In genomic region chr11:55468611-55469047, GRCm38 (mm10) we compare ENCODE assay signal across 8 mouse cellular contexts. TPM values are rescaled to one million over a fixed set of nuclear protein-coding genes. Genes with fewer than 3 reads are reported as not detected.
DNase-seq lines count a peak whose midpoint lies in the region; ATAC-seq and TF ChIP-seq lines count a peak whose summit lies in the region.

No protein-coding gene starts in this region.

- TF ChIP-seq RAD21 in MEL (IDR thresholded peaks at IDR 0.05; ENCODE audit: low read depth, low read length), result no peak

- no peak for ATAC-seq in kidney, postnatal 0 days (replicated peaks; ENCODE audit: low FRiP score, low read depth)
- no peak for ATAC-seq in limb, embryonic 13.5 days (ENCODE audit: low FRiP score, low read depth)
- no peak for ATAC-seq in neural tube, embryonic 14.5 days (ENCODE audit: low read depth)

- peak overlapping the region; percentile 93 for H3K27ac ChIP-seq in kidney, postnatal 0 days
- peak overlapping the region; percentile 95 for H3K27ac ChIP-seq in MEL (ENCODE audit: control insufficient read depth, low read depth, low read length)
- H3K27ac ChIP-seq in forebrain, embryonic 10.5 days, result peak overlapping the region; percentile 98
- peak overlapping the region; percentile 86 for H3K27ac ChIP-seq in limb, embryonic 13.5 days
- H3K27ac ChIP-seq in neural tube, embryonic 14.5 days (ENCODE audit: low read depth, low read length), result peak overlapping the region; percentile 81

- 4% methylated on average over 17 of the region's 17 CpGs for WGBS in kidney, postnatal 0 days
- 7% methylated on average over 17 of the region's 17 CpGs for WGBS in forebrain, embryonic 10.5 days
- 4% methylated on average over 17 of the region's 17 CpGs for WGBS in limb, embryonic 13.5 days
- 3% methylated on average over 17 of the region's 17 CpGs for WGBS in neural tube, embryonic 14.5 days

- peaks cover 11% of the 10 kb centered on the region; the same call in 1 of the 2 replicates for H3K4me1 ChIP-seq in kidney, postnatal 0 days (replicated peaks; ENCODE audit: insufficient read depth, low read length)
- peaks cover 5 to 14% of the 10 kb centered on the region in 2 experiments for H3K4me1 ChIP-seq in MEL (ENCODE audit: control insufficient read depth in 1 of 2, insufficient read depth in 2 of 2, low read length in 2 of 2)
- peaks cover 34% of the 10 kb centered on the region for H3K4me1 ChIP-seq in forebrain, embryonic 10.5 days
- peaks cover 20% of the 10 kb centered on the region for H3K4me1 ChIP-seq in limb, embryonic 13.5 days
- H3K4me1 ChIP-seq in neural tube, embryonic 14.5 days (ENCODE audit: control insufficient read depth, insufficient read depth, low read length), result peaks cover 12% of the 10 kb centered on the region

- peaks cover 51% of the 10 kb centered on the region for H3K79me2 ChIP-seq in MEL (ENCODE audit: control insufficient read depth, insufficient read depth, low read length, poor library complexity)

- H3K27me3 ChIP-seq in kidney, postnatal 0 days (ENCODE audit: insufficient read depth, low read length), result no peaks in the 10 kb centered on the region
- no peaks in the 10 kb centered on the region for H3K27me3 ChIP-seq in MEL (ENCODE audit: control insufficient read depth in 1 of 2, insufficient read depth in 2 of 2, low read length in 2 of 2)
- no peaks in the 10 kb centered on the region for H3K27me3 ChIP-seq in forebrain, embryonic 10.5 days (ENCODE audit: poor library complexity, severe bottlenecking)
- no peaks in the 10 kb centered on the region for H3K27me3 ChIP-seq in limb, embryonic 13.5 days
- H3K27me3 ChIP-seq in neural tube, embryonic 14.5 days (ENCODE audit: control insufficient read depth, insufficient read depth, low read length), result no peaks in the 10 kb centered on the region

- no peaks in the 10 kb centered on the region for H3K36me3 ChIP-seq in kidney, postnatal 0 days (ENCODE audit: insufficient read depth, low read length)
- H3K36me3 ChIP-seq in MEL (ENCODE audit: control insufficient read depth in 1 of 2, insufficient read depth in 2 of 2, low read length in 2 of 2), result peaks cover 17 to 28% of the 10 kb centered on the region in 2 experiments
- H3K36me3 ChIP-seq in forebrain, embryonic 10.5 days (replicated peaks), result peaks cover 30% of the 10 kb centered on the region
- H3K36me3 ChIP-seq in limb, embryonic 13.5 days, result peaks cover 25% of the 10 kb centered on the region
- no peaks in the 10 kb centered on the region for H3K36me3 ChIP-seq in neural tube, embryonic 14.5 days (ENCODE audit: control insufficient read depth, insufficient read depth, low read length)

- H3K9me3 ChIP-seq in kidney, postnatal 0 days (replicated peaks; ENCODE audit: low read length), result no peaks in the 10 kb centered on the region
- H3K9me3 ChIP-seq in MEL (replicated peaks; ENCODE audit: insufficient read depth, low read length), result no peaks in the 10 kb centered on the region
- no peaks in the 10 kb centered on the region for H3K9me3 ChIP-seq in forebrain, embryonic 10.5 days
- H3K9me3 ChIP-seq in limb, embryonic 13.5 days, result no peaks in the 10 kb centered on the region
- H3K9me3 ChIP-seq in neural tube, embryonic 14.5 days (ENCODE audit: control insufficient read depth, low read length), result no peaks in the 10 kb centered on the region

- TF ChIP-seq CTCF in kidney, postnatal 0 days (IDR thresholded peaks at IDR 0.05; ENCODE audit: low read depth), result no peak
- no peak for TF ChIP-seq CTCF in MEL (IDR thresholded peaks at IDR 0.05 in 2 of 3, conservative IDR thresholded peaks at IDR 0.05 in 1 of 3; ENCODE audit: control insufficient read depth in 1 of 3, insufficient read depth in 1 of 3, low read depth in 2 of 3, low read length in 3 of 3, poor library complexity in 1 of 3, severe bottlenecking in 1 of 3)

- TF ChIP-seq POLR2A in MEL (IDR thresholded peaks at IDR 0.05; ENCODE audit: control insufficient read depth in 1 of 2, insufficient read depth in 1 of 2, low read depth in 1 of 2, low read length in 2 of 2, poor library complexity in 1 of 2), result no peak

- H3K4me2 ChIP-seq in kidney, postnatal 0 days (ENCODE audit: low read length), result peak overlapping the region; percentile 62
- peak overlapping the region; percentile 79 for H3K4me2 ChIP-seq in limb, embryonic 13.5 days (replicated peaks)
- H3K4me2 ChIP-seq in neural tube, embryonic 14.5 days (ENCODE audit: low read depth, low read length), result peak overlapping the region; percentile 70

- DNase-seq in kidney, postnatal 0 days (ENCODE audit: low spot score), result no peak
- no peak for DNase-seq in kidney, adult 8-10 months
- no peak for DNase-seq in MEL (ENCODE audit: low read depth, low spot score)
- no peak for DNase-seq in forebrain, embryonic 10.5 days (ENCODE audit: extremely low spot score, low spot score)
- DNase-seq in layer of hippocampus, postnatal 36 days, result no peak
- no peak for DNase-seq in cerebellum, adult 9-10 months

- H3K9ac ChIP-seq in kidney, postnatal 0 days (ENCODE audit: low read depth, low read length), result peak overlapping the region; percentile 52
- peak overlapping the region; percentile 89 for H3K9ac ChIP-seq in MEL (ENCODE audit: control insufficient read depth, low read depth, low read length, poor library complexity, severe bottlenecking)
- peak overlapping the region; percentile 75 for H3K9ac ChIP-seq in limb, embryonic 13.5 days
- peak overlapping the region; percentile 50 for H3K9ac ChIP-seq in neural tube, embryonic 14.5 days (replicated peaks; ENCODE audit: low read depth, low read length)

- TF ChIP-seq EP300 in MEL (IDR thresholded peaks at IDR 0.05; ENCODE audit: low read depth in 1 of 2, low read length in 2 of 2), result no peak

- peak overlapping the region; percentile 38 for H3K4me3 ChIP-seq in kidney, postnatal 0 days (replicated peaks; ENCODE audit: low read depth, low read length)
- peak overlapping the region; percentile 63 to 69 for H3K4me3 ChIP-seq in MEL (ENCODE audit: control insufficient read depth in 1 of 2, insufficient read depth in 1 of 2, low read depth in 2 of 2, low read length in 2 of 2)
- H3K4me3 ChIP-seq in forebrain, embryonic 10.5 days, result peak overlapping the region; percentile 98
- peak overlapping the region; percentile 54 for H3K4me3 ChIP-seq in limb, embryonic 13.5 days
- peak overlapping the region; percentile 91 for H3K4me3 ChIP-seq in neural tube, embryonic 14.5 days (ENCODE audit: low read depth, low read length)

TF ChIP-seq in MEL, 35 proteins besides CTCF, POLR2A, EP300 and RAD21:
- TF ChIP-seq POLR2AphosphoS2 (IDR thresholded peaks at IDR 0.05; ENCODE audit: low read length) (0 out of 2 replicates have a peak, but pooled peaks have one; percentile 15), MAFK (IDR thresholded peaks at IDR 0.05; ENCODE audit: borderline replicate concordance, low read depth, low read length) (no peak), MXI1 (IDR thresholded peaks at IDR 0.05; ENCODE audit: low read depth, low read length) (peak; percentile 39; the same call in 1 of the 2 replicates), USF1 (IDR thresholded peaks at IDR 0.05; ENCODE audit: low read depth, low read length) (peak; percentile 62; the same call in 1 of the 2 replicates), MYC (IDR thresholded peaks at IDR 0.05; ENCODE audit: low read depth, low read length) (peak; percentile 22; the same call in 1 of the 2 replicates)

RNA-seq across cellular contexts. Expression of gene G3bp1, which starts 0.9 kb away (rescaled TPM):
- polyA plus RNA-seq in kidney, postnatal 0 days (2015; fragmentation: Nextera tagmentation; extraction: Ambion mirVana), result 109 and 119 TPM in 2 replicates
- total RNA-seq in MEL (2012; rRNA removed), result 314 TPM in 2 replicates
- polyA plus RNA-seq in MEL (2012; ENCODE audit: insufficient read depth in 1 of 2, insufficient read length in 2 of 2, low read depth in 1 of 2, low replicate concordance in 2 of 2, missing spikeins in 1 of 2), result 100 to 1,000 TPM; 129 to 246 TPM
- 292 TPM in 2 replicates for polyA plus RNA-seq in forebrain, embryonic 10.5 days (2016; fragmentation: Nextera tagmentation; extraction: Ambion mirVana)
- polyA plus RNA-seq in limb, embryonic 13.5 days (2015; fragmentation: Nextera tagmentation; extraction: Ambion mirVana), result 209 and 211 TPM in 2 replicates
- 96.9 and 111 TPM in 2 replicates for polyA plus RNA-seq in neural tube, embryonic 14.5 days (2014; fragmentation: Nextera tagmentation; extraction: Ambion mirVana)
- total RNA-seq in layer of hippocampus, postnatal 36 days (2021), result 10 to 100 TPM; 34.1 to 36.8 TPM

RNA-seq across cellular contexts. Expression of gene Atox1, which starts 7.6 kb away (rescaled TPM):
- polyA plus RNA-seq in kidney, postnatal 0 days (2015; fragmentation: Nextera tagmentation; extraction: Ambion mirVana), result 495 and 517 TPM in 2 replicates
- total RNA-seq in MEL (2012; rRNA removed), result 340 and 365 TPM in 2 replicates
- 100 to 1,000 TPM in 1 of 2 experiments, not detected in 1; 258 TPM for polyA plus RNA-seq in MEL (2012; ENCODE audit: insufficient read depth in 1 of 2, insufficient read length in 2 of 2, low read depth in 1 of 2, low replicate concordance in 2 of 2, missing spikeins in 1 of 2)
- 215 and 218 TPM in 2 replicates for polyA plus RNA-seq in forebrain, embryonic 10.5 days (2016; fragmentation: Nextera tagmentation; extraction: Ambion mirVana)
- 318 and 325 TPM in 2 replicates for polyA plus RNA-seq in limb, embryonic 13.5 days (2015; fragmentation: Nextera tagmentation; extraction: Ambion mirVana)
- polyA plus RNA-seq in neural tube, embryonic 14.5 days (2014; fragmentation: Nextera tagmentation; extraction: Ambion mirVana), result 295 and 303 TPM in 2 replicates
- 10 to 100 TPM; 83.8 to 93.7 TPM for total RNA-seq in layer of hippocampus, postnatal 36 days (2021)

RNA-seq across cellular contexts. Expression of gene Sparc, which starts 45.6 kb away (rescaled TPM):
- 1,281 and 1,429 TPM in 2 replicates for polyA plus RNA-seq in kidney, postnatal 0 days (2015; fragmentation: Nextera tagmentation; extraction: Ambion mirVana)
- not detected in 2 replicates for total RNA-seq in MEL (2012; rRNA removed)
- not detected for polyA plus RNA-seq in MEL (2012; ENCODE audit: insufficient read depth in 1 of 2, insufficient read length in 2 of 2, low read depth in 1 of 2, low replicate concordance in 2 of 2, missing spikeins in 1 of 2)
- polyA plus RNA-seq in forebrain, embryonic 10.5 days (2016; fragmentation: Nextera tagmentation; extraction: Ambion mirVana), result 311 and 318 TPM in 2 replicates
- 1,317 and 1,385 TPM in 2 replicates for polyA plus RNA-seq in limb, embryonic 13.5 days (2015; fragmentation: Nextera tagmentation; extraction: Ambion mirVana)
- polyA plus RNA-seq in neural tube, embryonic 14.5 days (2014; fragmentation: Nextera tagmentation; extraction: Ambion mirVana), result 312 and 741 TPM in 2 replicates
- total RNA-seq in layer of hippocampus, postnatal 36 days (2021), result 100 to 1,000 TPM; 312 to 317 TPM

Comparison
In these comparisons a context has a peak if more than half of its experiments do, and no peak if none do; other contexts are left out.
1. H3K4me3 ChIP-seq: peak in every context shown above with its lines; median percentile 98 in forebrain, embryonic 10.5 days; 91 in neural tube, embryonic 14.5 days; 66 in MEL; 54 in limb, embryonic 13.5 days; 38 in kidney, postnatal 0 days.
2. RNA of gene Sparc, which starts 45.6 kb away (polyA plus RNA-seq): 1,317 to 1,385 TPM in limb, embryonic 13.5 days, 1,281 to 1,429 TPM in kidney, postnatal 0 days, 312 to 741 TPM in neural tube, embryonic 14.5 days and 311 to 318 TPM in forebrain, embryonic 10.5 days; not detected in MEL; every median in the first group is over 100 times any median in the second.
3. Peak in every context shown above with its lines, with median percentiles within 50 percentile points of each other: H3K27ac ChIP-seq, H3K4me2 ChIP-seq and H3K9ac ChIP-seq.